Mouse (Mus musculus): ENCODE data around the gene Rspry1. TPM values are rescaled to one million over a fixed set of nuclear protein-coding genes. Genes with fewer than 3 reads are reported as not detected.

The Rspry1 gene
- total and polyA plus RNA-seq, 2 experiments from 2014 or later: 31.4 to 36.1 TPM

GRCm38 (mm10) chr8:94566446-94567158 is 35.1 kb upstream of the Rspry1 start:
- Histone ChIP-seq H3K4me2 (ENCODE audit: low read depth, low read length) (peak overlapping the region; percentile 30), H3K36me3 (ENCODE audit: insufficient read depth, low read length) (no peaks in the 10 kb centered on the region), H3K9ac (replicated peaks; ENCODE audit: low read length) (peak overlapping the region; percentile 28; the same call in 1 of the 2 replicates), H3K4me3 (ENCODE audit: low read length) (no peak overlapping the region), H3K4me1 (ENCODE audit: insufficient read depth, low read length) (peaks cover 26% of the 10 kb centered on the region), H3K27me3 (ENCODE audit: insufficient read depth, low read length) (no peaks in the 10 kb centered on the region), H3K9me3 (ENCODE audit: low read length) (no peaks in the 10 kb centered on the region), H3K27ac (peak overlapping the region; percentile 81)
- 39% methylated on average over 15 of the region's 15 CpGs for WGBS
- peak; percentile 50 for DNase-seq (ENCODE audit: low spot score)
- ATAC-seq: peak; percentile 27
- no peak for TF ChIP-seq CTCF (IDR thresholded peaks at IDR 0.05; ENCODE audit: low read depth)

- DNase-seq (ENCODE audit: low spot score): peak; percentile 87
These were observed 34.4 kb upstream of the Rspry1 start for GRCm38 (mm10) chr8:94567159-94567849.

GRCm38 (mm10) chr8:94568098-94568497 is 33.6 kb upstream of the Rspry1 start:
- TF ChIP-seq CTCF (IDR thresholded peaks at IDR 0.05; ENCODE audit: low read depth): no peak
- no peak overlapping the region for H3K4me2 ChIP-seq (ENCODE audit: low read depth, low read length)
- no peaks in the 10 kb centered on the region for H3K27me3 ChIP-seq (ENCODE audit: insufficient read depth, low read length)
- peaks cover 26% of the 10 kb centered on the region for H3K4me1 ChIP-seq (ENCODE audit: insufficient read depth, low read length)
- H3K27ac ChIP-seq: peak overlapping the region; percentile 81; the same call in 1 of the 2 replicates
- no peak overlapping the region for H3K9ac ChIP-seq (replicated peaks; ENCODE audit: low read length)
- no peak overlapping the region for H3K4me3 ChIP-seq (ENCODE audit: low read length)
- H3K9me3 ChIP-seq (ENCODE audit: low read length): no peaks in the 10 kb centered on the region
- no peaks in the 10 kb centered on the region for H3K36me3 ChIP-seq (ENCODE audit: insufficient read depth, low read length)
- ATAC-seq (no peak), DNase-seq (ENCODE audit: low spot score) (no peak)
- 92% methylated on average over 8 of the region's 8 CpGs for WGBS

More at GRCm38 (mm10) chr8:94567159-94567849, 34.4 kb upstream of the Rspry1 start:
- Histone ChIP-seq H3K4me1 (ENCODE audit: insufficient read depth, low read length) (peaks cover 26% of the 10 kb centered on the region), H3K9ac (replicated peaks; ENCODE audit: low read length) (0 out of 2 replicates have a peak overlapping the region, but pooled peaks have one; percentile 28), H3K36me3 (ENCODE audit: insufficient read depth, low read length) (no peaks in the 10 kb centered on the region), H3K27ac (peak overlapping the region; percentile 81), H3K4me3 (ENCODE audit: low read length) (no peak overlapping the region), H3K4me2 (ENCODE audit: low read depth, low read length) (peak overlapping the region; percentile 30), H3K9me3 (ENCODE audit: low read length) (no peaks in the 10 kb centered on the region), H3K27me3 (ENCODE audit: insufficient read depth, low read length) (no peaks in the 10 kb centered on the region)
- 20% methylated on average over 8 of the region's 8 CpGs for WGBS
- peak; percentile 91 for ATAC-seq
- peak; percentile 48; the same call in 1 of the 2 replicates for TF ChIP-seq CTCF (IDR thresholded peaks at IDR 0.05; ENCODE audit: low read depth)

GRCm38 (mm10) chr8:94569419-94569818 is 32.3 kb upstream of the Rspry1 start:
- Histone ChIP-seq H3K4me1 (ENCODE audit: insufficient read depth, low read length) (peaks cover 26% of the 10 kb centered on the region), H3K9ac (replicated peaks; ENCODE audit: low read length) (no peak overlapping the region), H3K27me3 (ENCODE audit: insufficient read depth, low read length) (no peaks in the 10 kb centered on the region), H3K36me3 (ENCODE audit: insufficient read depth, low read length) (0 out of 2 replicates have a peak, but pooled peaks cover 6% of the 10 kb centered on the region), H3K9me3 (ENCODE audit: low read length) (no peaks in the 10 kb centered on the region), H3K4me2 (ENCODE audit: low read depth, low read length) (no peak overlapping the region), H3K27ac (no peak overlapping the region), H3K4me3 (ENCODE audit: low read length) (no peak overlapping the region)
- ATAC-seq: no peak
- TF ChIP-seq CTCF (IDR thresholded peaks at IDR 0.05; ENCODE audit: low read depth): no peak
- 64% methylated on average over 1 of the region's 1 CpGs for WGBS
- no peak for DNase-seq (ENCODE audit: low spot score)

- no peak overlapping the region for H3K9ac ChIP-seq (replicated peaks; ENCODE audit: low read length)
- ATAC-seq: no peak
- H3K4me1 ChIP-seq (ENCODE audit: insufficient read depth, low read length): peaks cover 16% of the 10 kb centered on the region
- H3K27me3 ChIP-seq (ENCODE audit: insufficient read depth, low read length): no peaks in the 10 kb centered on the region
- DNase-seq (ENCODE audit: low spot score): no peak
- no peaks in the 10 kb centered on the region for H3K9me3 ChIP-seq (ENCODE audit: low read length)
- no peak for TF ChIP-seq CTCF (IDR thresholded peaks at IDR 0.05; ENCODE audit: low read depth)
- peaks cover 23% of the 10 kb centered on the region for H3K36me3 ChIP-seq (ENCODE audit: insufficient read depth, low read length)
- H3K27ac ChIP-seq: no peak overlapping the region
- WGBS: 69% methylated on average over 2 of the region's 2 CpGs
- no peak overlapping the region for H3K4me3 ChIP-seq (ENCODE audit: low read length)
- no peak overlapping the region for H3K4me2 ChIP-seq (ENCODE audit: low read depth, low read length)
These were observed 29.8 kb upstream of the Rspry1 start for GRCm38 (mm10) chr8:94571896-94572295.

- Histone ChIP-seq H3K27ac (peak overlapping the region; percentile 78), H3K9ac (replicated peaks; ENCODE audit: low read length) (no peak overlapping the region), H3K27me3 (ENCODE audit: insufficient read depth, low read length) (no peaks in the 10 kb centered on the region), H3K9me3 (ENCODE audit: low read length) (no peaks in the 10 kb centered on the region), H3K4me1 (ENCODE audit: insufficient read depth, low read length) (no peaks in the 10 kb centered on the region; the same call in none of the 2 replicates), H3K4me2 (ENCODE audit: low read depth, low read length) (0 out of 2 replicates have a peak overlapping the region, but pooled peaks have one; percentile 10), H3K4me3 (ENCODE audit: low read length) (no peak overlapping the region), H3K36me3 (ENCODE audit: insufficient read depth, low read length) (peaks cover 41% of the 10 kb centered on the region)
- peak; percentile 89 for DNase-seq (ENCODE audit: low spot score)
- peak; percentile 82 for ATAC-seq
- WGBS: 41% methylated on average over 16 of the region's 16 CpGs
- TF ChIP-seq CTCF (IDR thresholded peaks at IDR 0.05; ENCODE audit: low read depth): peak; percentile 53
These were observed 27.4 kb upstream of the Rspry1 start for GRCm38 (mm10) chr8:94574159-94574907.
